Mouse (Mus musculus) lung, postnatal 0 days (tissue): ENCODE results near the gene Il21r.

Experiments
- CTCF ChIP-seq: IDR thresholded peaks from 2 replicates; pipeline ENCODE4 v1.5.1; 2016; ENCODE audit warnings: antibody characterized with exemption, mild to moderate bottlenecking
- EP300 ChIP-seq: IDR thresholded peaks from 2 replicates; pipeline ENCODE4 v1.6.1; 2016; ENCODE audit warnings: antibody characterized with exemption, mild to moderate bottlenecking, control low read depth

DNA sequence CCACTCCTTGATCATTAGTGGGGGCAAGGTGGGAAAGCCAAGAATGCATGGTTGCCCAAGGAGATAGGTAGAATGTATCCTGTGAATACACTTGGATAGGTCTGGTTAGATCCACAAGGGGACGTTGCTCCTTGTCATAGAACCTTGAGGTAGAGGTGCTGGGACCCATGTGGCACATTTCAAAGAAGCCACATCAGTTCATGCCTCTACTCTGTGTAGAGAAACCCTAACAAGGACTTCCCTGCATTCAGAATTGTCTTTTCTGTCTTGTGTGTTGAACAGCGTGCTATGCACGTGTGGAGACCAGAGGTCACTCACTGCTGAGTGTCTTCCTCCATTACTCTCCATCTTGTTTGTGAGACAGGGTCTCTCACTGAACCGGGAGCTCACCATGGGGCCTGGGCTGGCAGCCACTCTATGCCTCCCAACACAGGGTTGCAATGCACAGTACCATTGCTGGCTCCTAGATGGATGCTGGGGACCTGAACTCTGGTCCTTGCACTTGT is 5.0 kb downstream of the Il21r start:
- TF ChIP-seq CTCF, result no peak
- TF ChIP-seq EP300, result no peak
